8 mouse cellular contexts compared by ENCODE assay signal in the genomic region with DNA sequence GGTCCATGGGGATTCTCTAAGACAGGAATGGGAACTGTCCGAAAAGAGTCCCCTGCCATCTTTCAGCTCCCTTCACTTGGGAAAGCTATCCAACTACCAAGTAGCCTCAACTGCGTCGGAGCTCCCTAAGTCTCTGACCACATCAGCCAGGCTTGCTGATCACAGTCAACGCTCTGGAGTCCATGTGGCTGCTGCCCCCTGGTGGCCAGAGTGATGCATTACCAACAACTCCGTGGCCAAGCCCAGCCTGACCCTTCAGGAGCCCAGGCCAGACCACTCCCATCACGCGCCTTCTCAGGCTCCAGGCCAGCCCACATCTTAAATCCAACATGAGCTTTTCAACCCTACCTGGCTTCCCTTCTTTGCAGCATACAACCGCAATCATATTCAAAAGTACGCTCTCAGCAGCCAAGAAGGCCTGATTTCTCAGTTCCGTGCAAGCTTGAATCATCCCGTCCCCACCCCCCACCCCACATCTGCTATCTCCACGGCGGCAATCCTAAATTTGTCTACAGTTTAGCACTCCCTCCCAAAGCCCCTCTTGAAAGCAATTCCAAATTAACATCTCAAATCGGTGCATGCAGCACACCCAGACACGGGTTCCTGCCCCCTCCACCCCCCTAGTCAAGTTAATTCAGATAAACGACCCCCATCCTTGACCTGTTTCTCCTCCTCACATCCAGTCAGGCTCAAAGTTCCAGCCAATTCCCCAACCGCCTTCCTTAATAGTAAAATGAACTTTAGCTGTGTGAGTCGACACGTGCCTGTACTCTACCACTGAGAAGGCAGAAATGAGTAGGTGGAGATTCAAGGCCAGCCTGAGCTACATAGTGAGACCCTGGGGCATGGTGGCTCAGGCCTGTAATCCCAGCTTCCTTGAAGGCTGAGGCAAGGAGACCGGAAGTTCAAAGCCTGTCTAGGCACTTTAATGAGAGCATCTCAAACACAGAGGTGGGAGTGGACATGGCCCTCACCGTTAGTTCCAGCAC. TPM values are rescaled to one million over a fixed set of nuclear protein-coding genes. Genes with fewer than 3 reads are reported as not detected.
DNase-seq lines count a peak whose midpoint lies in the region; ATAC-seq lines count a peak whose summit lies in the region.

No protein-coding gene starts in this region.

- peak; percentile 100 for ATAC-seq in common myeloid progenitor, adult 5-6 weeks (replicated peaks; ENCODE audit: low read depth, poor library complexity, severe bottlenecking)
- ATAC-seq in megakaryocyte progenitor cell, adult 5-6 weeks (replicated peaks; ENCODE audit: poor library complexity), result peak; percentile 100

- DNase-seq in WW6 (ENCODE audit: low read depth, low spot score), result peak; percentile 74
- DNase-seq in gastrocnemius, postnatal 10 days, result peak; percentile 88
- DNase-seq in induced T-regulatory cell, adult 2 months (ENCODE audit: low read depth), result peak; percentile 91
- DNase-seq in left cerebral cortex, adult 8-10 months (ENCODE audit: low spot score in 2 of 2), result peak; percentile 63 to 82
- peak; percentile 88 to 90 for DNase-seq in right cerebral cortex, postnatal 10 days (ENCODE audit: low spot score in 2 of 2)
- DNase-seq in urinary bladder, postnatal 14 days (ENCODE audit: low spot score), result peak; percentile 79

RNA-seq across cellular contexts. Expression of a gene that starts 8.4 kb away (rescaled TPM):
- total RNA-seq in common myeloid progenitor, adult 5-6 weeks (2017), result 3.8 and 4.7 TPM in 2 replicates
- total RNA-seq in gastrocnemius, postnatal 10 days (2021), result under 1 TPM; 0.16 to 0.77 TPM
- 10 to 100 TPM; 10.5 to 13.2 (median 11.9) TPM for total RNA-seq in left cerebral cortex, adult 8-10 months (2022)
- 13.8 and 18.1 TPM in 2 replicates for total RNA-seq in megakaryocyte progenitor cell, adult 5-6 weeks (2015)
- 2.1 and 4.1 TPM in 2 replicates for total RNA-seq in megakaryocyte progenitor cell, adult 5-6 weeks (2017)

RNA-seq across cellular contexts. Expression of a gene that starts 32.5 kb away (rescaled TPM):
- 16.4 and 17.6 TPM in 2 replicates for total RNA-seq in common myeloid progenitor, adult 5-6 weeks (2017)
- 1 to 10 TPM; 6.3 to 7.4 TPM for total RNA-seq in gastrocnemius, postnatal 10 days (2021)
- 10 to 100 TPM; 21.2 to 24.5 (median 22.2) TPM for total RNA-seq in left cerebral cortex, adult 8-10 months (2022)
- total RNA-seq in megakaryocyte progenitor cell, adult 5-6 weeks (2015), result 10.7 and 11.0 TPM in 2 replicates
- total RNA-seq in megakaryocyte progenitor cell, adult 5-6 weeks (2017), result 14.5 and 17.2 TPM in 2 replicates

RNA-seq across cellular contexts. Expression of a gene that starts 33.3 kb away (rescaled TPM):
- total RNA-seq in common myeloid progenitor, adult 5-6 weeks (2017), result 8.3 and 10.2 TPM in 2 replicates
- 1 to 10 TPM; 6.2 to 8.5 TPM for total RNA-seq in gastrocnemius, postnatal 10 days (2021)
- 10 to 100 TPM; 12.1 to 12.9 (median 12.8) TPM for total RNA-seq in left cerebral cortex, adult 8-10 months (2022)
- total RNA-seq in megakaryocyte progenitor cell, adult 5-6 weeks (2015), result 7.2 and 7.6 TPM in 2 replicates
- 7.5 and 7.6 TPM in 2 replicates for total RNA-seq in megakaryocyte progenitor cell, adult 5-6 weeks (2017)

RNA-seq across cellular contexts. Expression of a gene that starts 49.7 kb away (rescaled TPM):
- 50.5 and 58.1 TPM in 2 replicates for total RNA-seq in common myeloid progenitor, adult 5-6 weeks (2017)
- total RNA-seq in gastrocnemius, postnatal 10 days (2021), result 10 to 100 TPM; 51.1 to 60.2 TPM
- 100 to 1,000 TPM; 214 to 232 (median 222) TPM for total RNA-seq in left cerebral cortex, adult 8-10 months (2022)
- 84.9 and 93.2 TPM in 2 replicates for total RNA-seq in megakaryocyte progenitor cell, adult 5-6 weeks (2015)
- total RNA-seq in megakaryocyte progenitor cell, adult 5-6 weeks (2017), result 57.8 and 60.3 TPM in 2 replicates

Comparison
In these comparisons a context has a peak if more than half of its experiments do, and no peak if none do; other contexts are left out.
1. Peak in every context shown above with its lines: DNase-seq and ATAC-seq.